Mouse (Mus musculus) embryo, embryonic 11 days (tissue): ENCODE results near the gene Cx3cr1.

Experiments
- DNase-seq: peaks from one replicate; pipeline ENCODE4 v3.0.0-alpha.2; 2015

The Cx3cr1 gene

DNA sequence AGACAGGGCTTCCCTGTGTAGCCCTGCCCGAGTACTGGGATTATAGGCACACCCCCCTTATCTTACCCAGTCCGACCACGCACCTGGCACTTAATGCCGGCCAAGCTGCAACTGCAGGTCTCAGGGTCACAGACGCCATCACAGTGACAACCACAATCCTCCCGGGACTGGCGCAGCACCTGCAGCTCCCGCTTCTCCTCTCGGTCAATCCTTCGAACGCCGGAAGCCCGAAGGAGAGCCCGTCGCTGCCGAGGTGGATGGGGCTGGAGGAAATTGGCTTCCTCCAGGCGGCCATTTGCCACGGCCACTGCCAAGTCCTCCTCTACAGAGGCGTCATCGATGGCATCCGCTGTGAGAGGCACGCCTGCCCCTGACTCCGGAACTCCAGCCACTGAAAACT is 96.4 kb downstream of the Cx3cr1 start:
- no peak for DNase-seq

GRCm38 (mm10) chr9:119972582-119972981 is 97.1 kb downstream of the Cx3cr1 start:
- no peak for DNase-seq

DNA sequence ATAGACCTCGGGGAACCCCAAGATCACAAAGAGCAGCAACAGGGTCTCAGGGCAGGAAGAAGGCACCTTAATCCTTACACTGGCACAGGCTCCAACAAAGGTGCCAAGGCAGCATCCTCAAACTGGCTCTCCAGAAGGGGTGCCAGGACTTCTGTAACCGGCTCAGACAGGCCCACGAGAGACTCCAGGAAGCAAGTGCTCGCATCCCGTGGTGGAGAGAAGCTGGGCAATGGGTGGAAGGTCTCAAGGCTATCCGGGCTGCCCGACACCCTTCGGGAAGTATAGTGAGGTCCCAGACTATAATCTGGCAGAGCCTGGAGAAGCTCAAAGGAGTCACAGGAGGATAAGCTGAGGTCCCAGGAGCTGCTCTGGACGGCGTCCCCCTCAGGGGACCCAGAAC is 97.5 kb downstream of the Cx3cr1 start:
- no peak for DNase-seq

DNA sequence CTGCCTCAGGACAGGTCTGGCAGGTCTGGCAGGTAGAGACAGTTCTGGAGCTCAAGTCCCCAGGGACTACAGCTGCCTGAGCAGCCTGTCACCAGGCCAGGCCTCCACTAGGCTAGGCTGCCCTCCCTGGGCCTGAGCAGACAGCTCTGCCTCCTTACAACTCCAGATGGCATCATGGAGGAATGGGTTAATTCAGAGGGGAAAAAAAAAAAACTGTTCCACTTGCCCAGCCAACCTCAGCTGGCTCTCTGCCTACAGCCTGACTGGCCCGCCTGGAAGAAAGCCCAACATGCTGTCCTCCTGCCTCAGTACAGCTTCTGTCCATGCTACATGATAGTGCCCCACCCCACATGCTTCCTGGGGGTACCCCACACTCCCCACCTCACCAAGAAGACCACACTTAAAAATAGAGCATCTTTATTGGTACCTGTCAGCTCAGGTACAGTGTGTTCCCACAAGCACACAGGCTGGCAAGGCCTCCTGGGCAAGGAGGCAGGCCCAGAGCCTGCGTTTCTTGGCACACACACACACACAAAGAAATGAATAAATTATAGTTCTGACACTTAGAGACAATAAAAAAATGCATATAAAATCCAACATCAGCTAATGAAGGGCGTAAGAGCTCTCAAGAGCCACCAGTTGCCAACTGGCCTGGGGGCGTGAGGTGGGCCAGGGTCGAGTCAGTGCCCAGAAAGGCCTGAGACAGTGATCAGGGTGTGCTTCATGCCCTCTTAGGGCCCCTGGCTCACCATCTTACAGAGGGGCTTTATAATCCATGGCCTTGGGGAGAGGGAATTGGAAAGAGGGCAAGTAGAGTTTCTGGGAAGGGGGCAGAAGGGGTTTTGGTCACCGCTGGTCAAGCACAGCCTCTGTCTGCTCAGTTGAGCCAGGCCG is 98.7 kb downstream of the Cx3cr1 start:
- no peak for DNase-seq

GRCm38 (mm10) chr9:119970221-119970620 is 99.5 kb downstream of the Cx3cr1 start:
- peak; percentile 59 for DNase-seq

- no peak for DNase-seq
Measured at GRCm38 (mm10) chr9:119969811-119970210, 99.9 kb downstream of the Cx3cr1 start.

- DNase-seq, result no peak
Measured at GRCm38 (mm10) chr9:119966221-119966910, 103.3 kb downstream of the Cx3cr1 start.

DNA sequence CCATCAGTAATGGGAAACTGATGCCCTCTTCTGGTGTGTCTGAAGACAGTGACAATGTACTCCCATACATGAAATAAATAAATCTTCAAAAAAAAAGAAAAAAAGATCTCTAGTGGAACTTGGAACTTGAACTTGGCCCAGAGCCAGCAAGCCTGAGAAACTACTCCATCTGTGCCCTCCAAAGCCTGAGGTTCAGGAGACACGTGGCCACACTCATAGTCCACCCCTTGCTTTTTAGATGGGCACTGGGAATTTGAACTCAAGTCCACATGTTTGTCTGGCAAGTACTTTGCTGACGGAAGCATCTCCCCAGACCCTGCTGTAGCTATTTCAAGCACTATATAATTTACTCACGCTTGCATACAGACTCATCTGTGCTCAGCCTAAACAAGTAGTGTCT is 104.5 kb downstream of the Cx3cr1 start:
- no peak for DNase-seq

- DNase-seq, result no peak
Measured at GRCm38 (mm10) chr9:119964206-119964605, 105.5 kb downstream of the Cx3cr1 start.

DNA sequence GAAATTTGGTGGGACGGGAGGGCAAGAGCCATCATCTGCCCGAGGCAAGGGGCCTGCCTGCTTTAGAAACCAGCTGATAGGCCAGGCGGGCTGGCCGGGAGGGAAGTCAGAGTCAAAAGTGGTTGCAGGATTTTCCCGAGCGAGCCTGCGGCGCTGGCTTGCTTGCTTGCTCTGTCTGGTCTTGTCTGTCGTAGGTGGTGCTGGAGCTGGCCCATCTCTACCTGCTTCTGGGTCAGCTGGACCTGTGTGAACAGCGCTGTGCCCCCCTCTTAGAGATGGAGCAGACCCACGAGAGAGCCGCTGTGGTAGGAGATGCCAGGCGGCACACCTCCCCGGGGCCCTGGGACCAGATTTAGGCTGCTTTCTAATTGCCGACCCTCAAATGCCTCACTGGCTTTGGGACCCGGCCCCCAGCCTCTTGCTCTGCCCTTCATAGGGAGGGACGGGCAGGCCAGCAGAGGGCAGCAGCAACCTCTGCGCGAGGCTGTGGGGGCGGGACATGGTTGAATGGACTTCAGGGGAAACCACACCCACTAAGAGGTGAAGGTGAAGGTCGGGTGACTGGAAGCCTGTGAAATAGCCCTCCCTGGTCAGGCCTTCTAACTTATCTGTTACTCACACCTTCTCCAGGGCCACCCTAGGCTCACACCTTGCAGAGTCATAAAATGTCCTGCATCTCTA is 106.6 kb downstream of the Cx3cr1 start:
- peak; percentile 88 for DNase-seq

- no peak for DNase-seq
Measured at GRCm38 (mm10) chr9:119962216-119962615, 107.5 kb downstream of the Cx3cr1 start.

DNA sequence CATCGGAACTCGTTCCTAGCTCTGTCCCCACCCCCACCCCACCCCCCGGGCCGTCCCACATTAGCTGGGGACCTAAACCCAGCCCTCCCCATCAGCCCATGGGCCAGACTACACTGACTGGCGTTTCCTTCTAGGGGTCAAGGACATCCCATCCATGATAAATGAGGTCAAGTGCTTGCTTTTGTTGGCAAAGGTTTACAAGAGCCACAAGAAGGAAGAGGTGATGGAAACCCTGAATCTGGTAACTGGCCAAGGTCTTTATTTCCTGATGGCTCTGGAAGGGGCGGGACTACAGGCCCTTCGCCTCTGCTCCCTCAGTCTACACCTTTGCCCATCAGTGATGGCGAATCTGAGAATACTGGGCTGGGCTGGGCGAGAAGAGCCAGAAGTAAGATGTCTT is 110.8 kb downstream of the Cx3cr1 start:
- no peak for DNase-seq

- DNase-seq, result no peak
Measured at GRCm38 (mm10) chr9:119951388-119951787, 118.3 kb downstream of the Cx3cr1 start.

GRCm38 (mm10) chr9:119950434-119950833 is 119.2 kb downstream of the Cx3cr1 start:
- DNase-seq, result peak; percentile 23

DNA sequence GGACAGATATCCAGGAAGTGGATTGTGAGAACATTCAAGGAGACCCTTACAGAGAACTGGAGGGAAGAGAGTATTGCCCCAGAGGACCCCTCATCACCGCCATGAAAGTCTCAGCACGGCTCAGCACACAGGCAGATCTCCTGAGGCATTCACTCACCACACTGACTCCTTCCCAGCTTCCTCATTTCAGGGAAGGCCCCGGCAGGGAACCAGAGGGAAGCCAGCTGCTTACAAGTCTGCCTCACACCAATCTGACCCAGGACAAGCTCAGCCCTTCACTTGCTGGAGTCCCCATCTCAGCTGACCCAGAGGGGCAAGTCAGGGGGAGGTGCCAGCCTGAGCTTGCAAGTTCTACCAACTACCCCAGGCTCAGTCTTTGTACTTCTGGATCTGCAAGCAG is 120.9 kb downstream of the Cx3cr1 start:
- DNase-seq, result no peak

DNA sequence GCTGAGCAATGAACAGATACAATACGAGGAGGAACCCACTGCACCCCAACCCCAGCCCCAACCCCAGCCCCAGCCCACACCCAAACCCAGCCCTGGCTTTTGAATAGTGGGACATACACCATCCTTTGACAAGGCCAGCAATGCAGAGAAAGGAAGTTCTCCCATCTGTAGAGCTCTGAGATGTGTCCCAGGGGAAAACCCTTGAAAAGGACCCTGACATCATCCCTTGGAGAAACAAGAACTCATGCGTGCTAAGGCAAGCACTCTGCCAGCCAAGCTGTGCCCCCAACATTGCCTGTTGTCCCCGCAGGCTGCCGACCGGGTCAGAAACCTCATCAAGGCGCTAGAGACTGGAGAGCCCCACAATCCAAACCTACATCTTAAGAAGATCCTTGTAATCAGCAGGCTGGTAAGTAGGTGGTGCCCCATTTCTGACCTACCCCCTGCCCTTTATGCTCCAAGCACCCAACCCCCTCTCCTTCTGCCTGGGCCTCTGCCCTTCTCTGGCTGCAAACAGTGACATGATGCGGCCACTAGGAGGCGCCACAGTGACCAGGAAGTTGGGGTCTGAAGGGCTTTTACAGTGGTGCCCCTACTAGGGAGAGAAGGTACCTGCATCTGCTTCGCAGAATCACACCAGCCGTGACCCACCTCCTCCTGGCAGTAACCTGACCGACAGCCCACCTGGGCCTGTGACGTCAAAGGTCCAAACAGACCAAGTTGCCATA is 124.3 kb downstream of the Cx3cr1 start:
- no peak for DNase-seq

DNA sequence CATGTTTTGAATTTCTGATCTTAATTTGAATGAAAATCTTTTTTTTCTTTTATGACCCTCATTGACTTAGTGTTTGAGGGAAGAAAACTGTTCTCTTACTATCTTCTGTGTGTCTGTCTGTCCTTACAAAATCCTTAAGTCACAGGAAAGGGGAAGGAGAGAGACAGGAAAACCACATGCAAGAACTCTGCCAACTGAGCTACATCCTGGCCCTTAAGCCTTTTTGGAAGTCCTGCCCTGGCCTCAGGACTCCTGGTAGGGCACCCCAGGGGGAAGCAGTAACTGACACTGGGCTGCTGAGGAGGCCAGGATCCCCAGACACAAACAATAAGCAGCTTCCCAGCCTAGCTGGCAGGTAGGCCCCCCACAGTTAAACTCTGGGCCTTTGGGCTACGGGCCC is 126.4 kb downstream of the Cx3cr1 start:
- no peak for DNase-seq

DNA sequence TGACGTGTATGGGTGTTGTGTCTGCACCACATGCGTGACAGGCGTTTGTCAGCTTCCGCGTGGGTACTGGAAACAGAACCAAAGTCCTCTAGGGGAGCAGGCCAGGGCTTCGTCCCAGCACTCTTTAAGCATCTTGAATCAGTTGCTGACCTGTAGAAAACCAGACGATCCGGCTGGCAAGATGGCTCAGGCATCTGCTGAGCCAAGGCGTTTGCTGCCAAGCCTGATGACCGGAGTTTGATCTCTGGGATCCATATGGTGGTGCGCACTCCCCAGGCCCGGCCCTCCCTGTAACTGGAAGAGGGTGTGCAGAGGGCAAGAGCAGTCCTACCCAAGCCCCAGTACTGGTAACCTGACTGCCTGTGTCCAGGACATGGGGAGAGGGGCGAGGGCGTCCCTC is 127.8 kb downstream of the Cx3cr1 start:
- DNase-seq, result no peak

DNA sequence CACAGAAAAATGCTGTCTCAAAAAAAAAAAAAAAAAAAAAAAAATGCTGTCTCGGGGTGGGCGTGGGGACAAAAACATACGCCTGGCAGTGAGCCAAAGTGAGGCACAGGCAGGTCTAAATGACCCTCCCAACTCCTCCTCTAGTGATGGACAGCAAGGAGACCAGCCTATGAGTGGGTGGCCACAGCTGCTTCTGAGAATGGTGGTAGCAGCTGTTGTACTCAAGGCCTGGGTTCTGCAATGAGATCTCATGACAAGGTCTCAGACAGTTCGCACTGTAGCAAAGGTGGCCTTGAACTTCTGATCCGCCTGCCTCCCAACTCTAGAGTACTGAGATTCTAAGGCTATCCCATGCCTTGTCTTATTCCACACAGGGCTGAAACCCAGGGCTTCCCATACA is 128.3 kb downstream of the Cx3cr1 start:
- DNase-seq, result no peak

- peak; percentile 20 for DNase-seq
Measured at GRCm38 (mm10) chr9:119939646-119940045, 130.0 kb downstream of the Cx3cr1 start.

DNA sequence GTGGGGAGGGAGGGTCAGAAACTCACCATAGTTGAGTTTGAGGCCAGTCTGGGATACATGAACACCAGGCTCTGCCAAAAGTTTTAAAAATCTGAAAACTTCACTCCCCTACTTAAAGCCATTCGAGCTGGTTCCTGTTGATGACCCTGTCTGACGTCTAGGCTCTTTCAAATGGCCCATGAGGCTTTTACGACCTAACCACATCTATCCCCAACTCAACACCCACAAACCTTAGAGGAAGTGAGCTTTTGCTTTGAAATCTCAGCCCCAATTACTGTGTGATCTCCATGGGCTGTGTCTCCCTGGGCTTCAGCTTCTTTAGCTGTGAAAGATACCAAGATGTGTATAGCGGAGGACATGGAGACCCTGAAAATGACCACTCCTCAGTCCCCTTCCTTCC is 131.2 kb downstream of the Cx3cr1 start:
- no peak for DNase-seq

GRCm38 (mm10) chr9:119937005-119937773 is 132.5 kb downstream of the Cx3cr1 start, which contains the start of the genes Gorasp1 and Ttc21a:
TSS of gene Gorasp1 (minus strand) at chr9:119937565.
TSS of gene Ttc21a (plus strand) at chr9:119937606.
- DNase-seq, result peak; percentile 98
